Mouse (Mus musculus): ENCODE results near the gene Adora2a. TPM values are rescaled to one million over a fixed set of nuclear protein-coding genes. Genes with fewer than 3 reads are reported as not detected.
A peak's percentile ranks its signal among the peaks of the same experiment; 100 is the strongest.

The Adora2a gene
- total RNA-seq, 2 experiments from 2014 or later = 2.7 to 2.9 TPM

- no peak for DNase-seq
- intact Hi-C loops (cut with DNase I; ENCODE audit: low total_unique reads) = no loop called here
Observed at GRCm38 (mm10) chr10:75304049-75304405, 12.7 kb upstream of the Adora2a start.

DNA sequence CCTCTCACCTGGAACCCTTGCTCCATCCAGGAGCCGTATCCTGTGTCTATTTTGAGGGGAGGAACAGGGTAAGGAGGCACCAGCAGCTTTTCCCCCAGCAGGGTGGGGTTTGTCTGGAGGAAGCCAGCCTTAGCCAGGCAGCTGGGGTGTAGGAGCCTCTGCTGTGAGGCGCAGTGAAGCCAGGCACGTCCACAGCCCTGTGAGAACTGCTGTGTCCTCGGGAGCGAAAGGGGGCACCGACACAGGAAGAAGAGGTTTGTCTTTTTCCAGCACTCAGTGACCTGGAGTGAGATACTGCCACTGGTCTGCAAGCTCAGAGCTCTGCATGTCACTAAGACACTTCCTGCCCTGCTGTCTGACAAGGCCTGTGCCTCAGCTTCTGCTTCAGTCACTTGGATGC is 12.3 kb upstream of the Adora2a start:
- intact Hi-C loops (cut with DNase I; ENCODE audit: low total_unique reads) = no loop called here
- no peak for DNase-seq

DNA sequence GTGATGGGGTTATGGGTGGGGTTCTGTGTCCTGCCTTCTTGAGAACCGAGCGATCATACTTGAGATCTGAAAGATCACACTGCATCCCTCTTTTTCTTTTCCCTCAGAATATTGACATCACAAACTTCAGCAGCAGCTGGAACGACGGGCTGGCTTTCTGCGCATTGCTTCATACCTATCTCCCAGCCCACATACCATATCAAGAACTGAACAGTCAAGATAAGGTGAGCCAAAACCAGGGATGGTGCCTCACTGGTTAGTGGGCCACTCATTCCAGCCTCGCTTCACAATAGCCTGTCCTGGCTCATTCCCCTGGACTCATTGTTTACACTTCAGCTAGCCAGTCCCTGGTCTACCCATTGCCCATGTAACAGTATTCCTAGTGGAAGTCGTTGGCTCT is 9.5 kb upstream of the Adora2a start:
- no peak for DNase-seq
- intact Hi-C loops (cut with DNase I; ENCODE audit: low total_unique reads) = no loop called here

DNA sequence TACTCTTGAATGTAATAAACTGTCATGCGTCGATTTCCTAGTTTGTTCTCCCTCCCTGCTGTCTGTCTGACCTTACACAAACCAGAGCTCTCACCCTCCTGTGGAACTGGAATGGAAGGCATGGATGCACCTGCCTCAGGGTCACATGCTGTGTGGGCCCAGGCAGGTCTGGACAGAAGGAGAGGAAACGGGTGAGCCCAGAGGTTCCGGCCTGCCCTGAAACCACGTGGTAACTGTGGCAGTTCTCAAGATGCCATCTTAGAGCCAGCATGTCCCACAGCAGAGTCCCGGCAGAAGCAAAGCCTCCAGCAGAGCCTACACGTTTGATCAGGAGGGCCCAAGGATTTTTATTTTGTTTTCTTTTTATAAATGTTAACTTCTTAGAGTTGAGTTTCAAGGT is 4.3 kb upstream of the Adora2a start:
- intact Hi-C loops (cut with DNase I; ENCODE audit: low total_unique reads) = no loop called here
- DNase-seq = no peak

- DNase-seq = no peak
- intact Hi-C loops (cut with DNase I; ENCODE audit: low total_unique reads) = no loop called here
Observed at GRCm38 (mm10) chr10:75314190-75314980, 2.3 kb upstream of the Adora2a start.

DNA sequence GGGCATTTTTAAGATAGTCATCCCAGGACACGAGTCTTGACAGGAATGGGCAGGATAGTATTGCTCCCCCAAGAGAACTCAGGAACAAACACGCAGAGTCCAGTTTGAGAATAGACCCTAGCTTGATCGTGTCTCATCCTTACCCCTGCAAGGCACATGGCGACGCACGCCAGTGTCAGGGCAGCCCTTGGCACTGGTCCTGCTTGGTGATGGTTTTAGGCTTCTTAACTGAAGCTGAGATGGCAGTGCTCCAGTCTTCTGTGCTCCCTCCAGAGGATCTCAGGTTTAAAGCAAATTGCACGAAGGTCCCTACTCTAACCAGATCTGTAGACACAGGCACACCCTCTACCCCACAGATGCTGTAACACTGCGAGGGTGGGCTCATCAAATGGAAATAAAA is 921 bp upstream of the Adora2a start:
- intact Hi-C loops (cut with DNase I; ENCODE audit: low total_unique reads) = loop anchor here (5.0 kb wide), 2 partner anchors 122 to 172 kb away; no protein-coding TSS in a partner anchor
- no peak for DNase-seq

DNA sequence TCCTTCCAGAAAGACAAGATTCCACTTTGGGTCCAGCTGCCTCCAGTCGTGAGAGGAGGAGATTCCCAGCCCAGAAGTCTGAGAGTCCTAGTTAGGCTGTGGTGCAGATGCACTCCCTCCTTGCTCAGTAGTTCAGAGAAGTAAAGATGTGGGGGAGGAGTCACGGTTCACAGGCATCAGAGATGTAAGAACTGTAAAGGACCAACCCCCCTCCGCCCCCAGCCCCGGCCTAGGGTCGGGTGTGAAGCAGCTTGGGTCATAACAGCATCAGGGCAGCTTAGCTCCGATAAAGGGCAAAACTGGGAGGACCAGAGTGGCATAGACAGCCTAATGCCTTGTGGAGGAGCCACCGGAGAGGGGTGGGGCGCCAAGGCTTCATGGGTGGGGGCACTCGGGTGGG is 205 bp upstream of the Adora2a start:
- DNase-seq = no peak
- intact Hi-C loops (cut with DNase I; ENCODE audit: low total_unique reads) = loop anchor here (5.0 kb wide), 2 partner anchors 121 to 171 kb away; no protein-coding TSS in a partner anchor

DNA sequence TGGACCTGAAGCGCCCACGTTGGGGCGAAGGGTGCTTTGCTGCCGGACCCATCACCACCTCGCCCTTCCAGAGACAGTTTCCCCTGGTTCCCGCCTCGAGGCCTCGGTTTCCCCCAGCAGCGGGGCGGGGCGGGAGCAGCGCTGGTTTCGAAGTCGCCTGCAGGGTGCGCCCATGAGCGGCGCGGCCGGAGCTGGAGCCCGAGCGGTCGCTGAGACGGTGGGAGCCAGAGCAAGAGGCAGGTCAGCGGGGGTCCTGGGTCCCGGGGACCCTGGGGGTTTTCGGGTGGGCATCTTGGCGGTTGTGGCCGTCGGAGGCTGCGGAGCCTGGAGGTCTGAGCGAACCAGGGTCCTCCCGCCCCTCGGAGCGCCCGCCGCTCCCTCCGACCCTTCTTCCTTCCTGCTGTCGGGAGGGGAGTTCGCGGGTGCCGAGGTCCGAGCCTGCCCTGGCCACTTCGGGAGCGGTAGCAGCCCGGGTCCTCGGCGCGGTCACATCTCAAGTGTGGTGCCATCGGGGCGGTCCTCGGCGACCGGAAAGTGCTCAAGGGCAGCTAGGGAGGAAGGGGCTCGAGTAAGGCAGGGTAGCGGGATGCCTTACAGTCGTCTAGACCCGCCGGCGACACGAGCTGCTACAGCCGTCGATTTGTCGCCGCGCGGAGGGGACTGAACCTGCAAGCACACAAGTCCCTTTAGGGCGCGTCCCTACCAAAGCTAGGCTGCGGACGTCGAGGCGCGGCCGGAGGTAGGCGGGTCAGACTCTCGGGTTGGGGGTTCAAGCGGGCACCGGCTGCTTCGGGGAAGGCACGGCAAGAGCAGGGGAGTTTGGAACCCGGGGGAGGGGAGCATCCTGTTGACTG is 458 bp downstream of the Adora2a start:
- peak; percentile 70 for DNase-seq
- intact Hi-C loops (cut with DNase I; ENCODE audit: low total_unique reads) = loop anchor here (5.0 kb wide), 2 partner anchors 120 to 170 kb away; no protein-coding TSS in a partner anchor

GRCm38 (mm10) chr10:75318206-75318605 is 1.5 kb downstream of the Adora2a start:
- no peak for DNase-seq
- intact Hi-C loops (cut with DNase I; ENCODE audit: low total_unique reads) = loop anchor here (5.0 kb wide), 2 partner anchors 119 to 169 kb away; no protein-coding TSS in a partner anchor

DNA sequence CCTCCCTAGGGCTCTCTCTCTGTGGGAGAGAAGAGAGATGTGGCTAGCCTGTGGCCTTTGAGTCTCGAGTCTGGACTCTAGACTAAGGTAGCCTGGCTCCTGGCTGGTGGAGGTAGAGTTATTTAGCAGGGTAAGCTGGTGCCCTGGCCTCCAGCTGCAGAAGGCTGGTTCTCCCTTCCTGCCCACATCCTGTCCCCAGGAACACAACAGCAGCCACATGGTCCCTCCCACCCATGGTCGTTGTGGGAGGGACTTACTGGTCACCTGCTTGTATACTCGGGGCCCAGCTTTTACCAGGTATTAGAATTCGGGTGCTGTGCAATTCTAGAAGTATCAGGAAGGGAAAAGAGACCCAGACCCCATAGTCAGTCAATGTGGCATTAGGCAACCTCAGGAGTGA is 3.6 kb downstream of the Adora2a start:
- intact Hi-C loops (cut with DNase I; ENCODE audit: low total_unique reads) = no loop called here
- DNase-seq = no peak

DNA sequence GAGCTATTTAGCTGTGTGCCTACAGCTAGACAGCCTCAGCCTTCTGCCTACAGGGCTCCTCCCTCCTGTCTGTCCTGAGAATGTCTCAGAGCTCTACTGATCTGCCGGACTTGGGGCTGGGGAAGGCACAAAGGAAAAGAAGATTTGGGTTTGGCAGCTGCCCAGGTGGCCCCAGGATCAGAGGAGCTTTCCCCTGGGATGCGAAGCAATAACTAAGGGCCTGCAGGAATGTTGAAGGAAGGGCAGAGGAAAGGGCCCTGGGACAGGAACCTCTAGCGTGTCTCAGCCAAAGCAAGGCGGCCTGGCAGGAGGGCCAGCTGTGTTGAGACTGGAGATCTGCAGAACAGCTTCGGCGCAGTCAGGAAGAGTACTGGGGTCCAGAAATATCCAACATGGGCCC is 6.3 kb downstream of the Adora2a start:
- intact Hi-C loops (cut with DNase I; ENCODE audit: low total_unique reads) = no loop called here
- no peak for DNase-seq

DNA sequence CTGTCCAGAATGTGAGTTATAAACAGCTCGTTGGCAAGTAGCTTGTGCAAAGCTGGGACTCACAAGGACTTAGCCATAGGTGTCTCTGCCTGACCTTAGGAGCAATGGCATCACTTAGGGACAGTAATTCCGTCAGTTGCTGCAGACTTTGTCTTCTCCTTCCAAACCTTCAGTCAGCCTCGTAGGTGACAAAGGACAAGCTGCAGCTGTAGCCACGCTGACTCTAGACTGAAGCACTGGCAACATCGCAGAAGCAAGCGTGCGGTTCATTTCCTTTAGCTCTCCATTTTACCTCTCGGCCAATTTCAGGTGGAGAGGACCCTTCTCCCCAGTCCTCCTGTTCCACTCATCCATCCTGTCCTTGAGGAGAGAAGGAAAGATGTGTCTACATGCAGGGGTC is 7.3 kb downstream of the Adora2a start:
- DNase-seq = no peak
- intact Hi-C loops (cut with DNase I; ENCODE audit: low total_unique reads) = no loop called here

- no peak for DNase-seq
- intact Hi-C loops (cut with DNase I; ENCODE audit: low total_unique reads) = no loop called here
Observed at GRCm38 (mm10) chr10:75324391-75324790, 7.7 kb downstream of the Adora2a start.

- no peak for DNase-seq
- intact Hi-C loops (cut with DNase I; ENCODE audit: low total_unique reads) = no loop called here
Observed at GRCm38 (mm10) chr10:75325821-75326220, 9.1 kb downstream of the Adora2a start.

- intact Hi-C loops (cut with DNase I; ENCODE audit: low total_unique reads) = no loop called here
- DNase-seq = no peak
Observed at GRCm38 (mm10) chr10:75326553-75326952, 9.9 kb downstream of the Adora2a start.

GRCm38 (mm10) chr10:75327081-75327480 is 10.4 kb downstream of the Adora2a start:
- intact Hi-C loops (cut with DNase I; ENCODE audit: low total_unique reads) = no loop called here
- no peak for DNase-seq

DNA sequence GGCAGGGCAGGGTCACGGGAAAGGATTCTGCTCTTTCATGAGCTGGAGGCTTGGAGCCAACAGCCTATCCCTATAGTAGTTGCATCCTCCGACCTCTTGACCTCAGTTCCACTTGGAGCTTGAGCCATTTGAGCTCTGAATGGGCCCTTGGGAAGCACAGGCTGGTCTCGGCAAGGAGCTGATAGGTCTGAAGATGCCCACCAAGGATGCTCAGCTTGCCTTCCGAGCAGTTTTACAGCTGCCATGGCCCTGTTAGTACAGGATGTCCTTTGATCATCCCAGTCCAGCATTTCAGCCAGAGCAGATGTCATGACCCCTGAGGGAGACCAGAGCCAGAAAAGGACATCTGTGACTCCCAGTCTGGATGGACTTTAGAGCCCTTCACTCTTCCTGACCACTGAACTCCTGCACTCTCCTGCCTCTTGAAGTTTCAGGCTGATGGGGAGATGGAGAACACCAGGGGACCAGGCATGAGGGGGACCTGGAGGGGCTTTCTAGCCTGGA is 11.6 kb downstream of the Adora2a start:
- intact Hi-C loops (cut with DNase I; ENCODE audit: low total_unique reads) = no loop called here
- DNase-seq = no peak

DNA sequence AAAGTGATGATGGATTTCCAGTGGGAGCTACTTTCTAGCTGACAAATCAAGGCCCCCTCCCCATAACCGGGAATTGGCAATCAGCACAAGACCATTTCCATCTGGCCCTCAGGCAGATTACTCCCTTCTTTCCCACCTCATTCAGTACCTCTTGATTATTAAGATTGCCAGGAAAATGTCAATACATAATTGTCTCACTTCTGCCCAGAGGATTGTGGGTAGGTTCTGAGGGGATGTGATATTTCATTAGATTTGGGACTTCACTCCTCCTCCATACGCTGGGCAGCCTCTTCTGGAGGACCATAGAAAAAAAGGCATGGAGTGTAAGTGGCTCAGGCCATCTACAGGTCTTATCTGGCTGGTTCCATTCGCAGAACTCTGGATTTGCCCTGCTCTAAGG is 15.6 kb downstream of the Adora2a start:
- intact Hi-C loops (cut with DNase I; ENCODE audit: low total_unique reads) = no loop called here
- DNase-seq = no peak

- DNase-seq = no peak
- intact Hi-C loops (cut with DNase I; ENCODE audit: low total_unique reads) = no loop called here
Observed at GRCm38 (mm10) chr10:75333176-75333776, 16.6 kb downstream of the Adora2a start.

DNA sequence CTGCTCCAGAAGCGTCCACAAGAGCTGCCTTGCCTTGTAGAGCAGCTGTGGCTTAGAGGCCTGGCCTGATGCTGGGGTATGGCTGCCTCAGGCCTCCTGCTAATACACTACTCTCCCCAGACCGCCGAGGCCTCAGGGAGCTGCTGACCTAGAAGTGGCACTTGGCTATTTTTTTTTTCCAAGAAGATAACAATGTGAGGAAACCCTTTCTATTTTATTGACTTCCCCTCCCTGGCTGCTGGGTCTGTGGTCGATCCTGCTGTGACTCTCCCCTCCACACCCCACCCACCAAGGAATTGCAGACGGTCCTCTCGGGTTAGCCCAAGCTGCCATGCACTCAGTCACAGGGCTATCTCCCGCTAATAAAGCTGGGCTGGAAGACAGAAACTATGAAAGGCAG is 17.5 kb downstream of the Adora2a start:
- intact Hi-C loops (cut with DNase I; ENCODE audit: low total_unique reads) = no loop called here
- DNase-seq = no peak
